Mouse (Mus musculus): ENCODE results near the gene Mthfsl. TPM values are rescaled to one million over a fixed set of nuclear protein-coding genes. Genes with fewer than 3 reads are reported as not detected.

Mthfsl gene
- total and polyA plus RNA-seq, 3 experiments, result 16.4 to 17.0 (median 16.8) TPM

Other genes starting within 250 kb of the Mthfsl start
- gene Syncrip, start 237.7 kb downstream of the Mthfsl start, total RNA-seq (2021), result 10 to 100 TPM; 60.8 to 64.6 TPM
- 6.6 and 14.3 TPM in 2 replicates for gene Syncrip, start 237.7 kb downstream of the Mthfsl start, polyA plus RNA-seq (2012; rRNA removed)
- 1 to 10 TPM; 6.5 to 6.9 TPM for gene Zfp949, start 172.3 kb downstream of the Mthfsl start, total RNA-seq (2021)
- gene Zfp949, start 172.3 kb downstream of the Mthfsl start, polyA plus RNA-seq (2012; rRNA removed), result 2.6 and 4.1 TPM in 2 replicates
- gene Trim43a, start 139.4 kb downstream of the Mthfsl start, total RNA-seq (2021), result under 1 TPM in 1 of 2 experiments, not detected in 1; 0.13 TPM
- gene Trim43a, start 139.4 kb downstream of the Mthfsl start, polyA plus RNA-seq (2012; rRNA removed), result 0.09 TPM in 1 of 2 replicates, not detected in the other
- gene Bcl2a1d, start 11.6 kb upstream of the Mthfsl start, total RNA-seq (2021), result under 1 TPM; 0.32 to 0.42 TPM
- gene Bcl2a1d, start 11.6 kb upstream of the Mthfsl start, polyA plus RNA-seq (2012; rRNA removed), result 0.23 and 0.64 TPM in 2 replicates
- not detected for gene Trim43c, start 118.9 kb upstream of the Mthfsl start, total RNA-seq (2021)
- not detected in 2 replicates for gene Trim43c, start 118.9 kb upstream of the Mthfsl start, polyA plus RNA-seq (2012; rRNA removed)
- under 1 TPM in 1 of 2 experiments, not detected in 1; 0.39 TPM for gene Bcl2a1a, start 236.6 kb upstream of the Mthfsl start, total RNA-seq (2021)
- 0.20 and 0.41 TPM in 2 replicates for gene Bcl2a1a, start 236.6 kb upstream of the Mthfsl start, polyA plus RNA-seq (2012; rRNA removed)